Mouse (Mus musculus): ENCODE data around the gene Pts.

DNA sequence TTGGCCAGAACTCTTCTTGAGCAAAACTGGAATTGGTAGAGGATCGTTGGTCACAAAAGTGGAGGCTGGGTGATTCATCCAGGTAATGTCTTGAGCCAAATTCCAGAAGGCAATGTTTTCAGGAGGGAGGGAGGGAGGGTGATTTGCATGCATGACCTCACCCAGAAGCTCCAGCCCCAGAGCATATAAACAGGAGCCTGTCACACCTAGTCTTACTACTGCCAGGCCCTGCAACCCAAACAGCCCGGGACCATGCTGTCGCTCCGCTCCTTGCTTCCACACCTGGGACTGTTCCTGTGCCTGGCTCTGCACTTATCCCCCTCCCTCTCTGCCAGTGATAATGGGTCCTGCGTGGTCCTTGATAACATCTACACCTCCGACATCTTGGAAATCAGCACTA lies 34.2 kb downstream of the Pts start, which contains the start of gene Plet1:
- no peak for TF ChIP-seq CTCF (IDR thresholded peaks at IDR 0.05; ENCODE audit: borderline replicate concordance, insufficient read depth, low read length)
- no peak for TF ChIP-seq POLR2A (IDR thresholded peaks at IDR 0.05; ENCODE audit: low read depth, low read length)

Data from embryonic fibroblast, embryonic 13.5 days (primary cell).